Mouse (Mus musculus) limb, embryonic 12.5 days (tissue): Measurements from ENCODE around the gene Pfkfb4. TPM values are rescaled to one million over a fixed set of nuclear protein-coding genes. Genes with fewer than 3 reads are reported as not detected.

Experiments used
- ATAC-seq: fragments of 200-750 bp; cut with Nextera tagmentation; 2 replicates; pipeline ENCODE4 v1.8.0; 2017; ENCODE audit warnings: low read depth, moderate TSS enrichment; ENCODE audit not compliant: insufficient number of reproducible peaks, insufficient read depth, low FRiP score, low TSS enrichment
- H3K27ac ChIP-seq: fragments of 300-500 bp; sonication (generic); 2 replicates; pipeline ENCODE4 v1.5.1; 2016; ENCODE audit warnings: mild to moderate bottlenecking, moderate library complexity
- H3K27me3 ChIP-seq: fragments of 300-500 bp; sonication (generic); 2 replicates; pipeline ENCODE4 v1.6.1; 2016; ENCODE audit warnings: mild to moderate bottlenecking, moderate library complexity
- H3K36me3 ChIP-seq: fragments of 300-500 bp; sonication (generic); 2 replicates; pipeline ENCODE4 v1.6.1; 2016; ENCODE audit warnings: mild to moderate bottlenecking, moderate library complexity
- H3K4me1 ChIP-seq: fragments of 300-500 bp; sonication (generic); replicated peaks from 2 replicates; pipeline ENCODE4 v1.6.1; 2016
- H3K4me2 ChIP-seq: fragments of 300-500 bp; sonication (generic); 2 replicates; pipeline ENCODE4 v1.6.1; 2016; ENCODE audit warnings: mild to moderate bottlenecking, moderate library complexity
- H3K4me3 ChIP-seq: fragments of 300-500 bp; sonication (generic); replicated peaks from 2 replicates; pipeline ENCODE4 v1.5.1; 2016; ENCODE audit warnings: mild to moderate bottlenecking
- H3K9ac ChIP-seq: fragments of 300-500 bp; sonication (generic); replicated peaks from 2 replicates; pipeline ENCODE4 v1.6.1; 2016; ENCODE audit warnings: mild to moderate bottlenecking, moderate library complexity
- H3K9me3 ChIP-seq: fragments of 300-500 bp; sonication (generic); 2 replicates; pipeline ENCODE4 v1.6.1; 2016; ENCODE audit warnings: mild to moderate bottlenecking, moderate library complexity
- WGBS: fragments of 180-500 bp; shearing (Covaris S2); methylation state at CpG from one replicate; pipeline ENCODE4 v1.1.7; 2016; 5-methylcytosine and 5-hydroxymethylcytosine counted together
- polyA plus RNA-seq: library from polyadenylated mRNA; unstranded; fragments of >200 nt; fragmentation: Nextera tagmentation; extraction: Ambion mirVana; gene quantifications from 2 replicates; pipeline ENCODE4 v1.2.1, GENCODE M21; 2016

Pfkfb4 gene
- polyA plus RNA-seq, 1 experiment from 2014 or later: 13.4 TPM

DNA sequence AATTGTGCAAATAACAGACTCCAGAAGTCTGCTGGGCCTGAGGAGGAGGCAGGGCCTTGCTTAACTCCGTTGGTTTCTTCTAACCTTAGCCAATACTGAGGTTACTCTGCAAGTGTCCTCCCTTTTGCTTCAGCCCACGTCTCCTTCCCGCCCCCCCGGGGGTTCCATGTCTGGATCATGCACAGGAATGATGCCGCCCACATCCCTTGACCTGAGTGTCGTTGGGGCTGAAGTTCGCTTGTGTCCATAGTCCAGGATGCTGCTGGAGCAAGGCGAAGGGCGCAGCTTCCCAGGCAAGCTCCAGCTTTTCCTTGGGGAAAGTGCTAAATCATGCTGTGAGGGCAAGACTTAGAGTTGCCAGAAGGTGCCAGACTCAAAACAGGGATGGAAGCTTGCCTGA lies 4.8 kb downstream of the Pfkfb4 start:
- 79% methylated on average over 9 of the region's 9 CpGs for WGBS
- H3K4me1 ChIP-seq: peaks cover 21% of the 10 kb centered on the region
- no peak for ATAC-seq
- no peak overlapping the region for H3K27ac ChIP-seq
- H3K9ac ChIP-seq: no peak overlapping the region; the same call in 1 of the 2 replicates
- no peaks in the 10 kb centered on the region for H3K36me3 ChIP-seq
- no peak overlapping the region for H3K4me3 ChIP-seq
- no peaks in the 10 kb centered on the region for H3K27me3 ChIP-seq
- H3K9me3 ChIP-seq: no peaks in the 10 kb centered on the region
- H3K4me2 ChIP-seq: no peak overlapping the region

GRCm38 (mm10) chr9:108998287-108999166 lies 6.9 kb downstream of the Pfkfb4 start:
- no peak for ATAC-seq
- Histone ChIP-seq H3K4me3 (no peak overlapping the region), H3K4me2 (no peak overlapping the region), H3K4me1 (peaks cover 15% of the 10 kb centered on the region; the same call in 1 of the 2 replicates), H3K36me3 (peaks cover 6% of the 10 kb centered on the region; the same call in 1 of the 2 replicates), H3K27me3 (no peaks in the 10 kb centered on the region), H3K9ac (peak overlapping the region; percentile 13; the same call in 1 of the 2 replicates), H3K9me3 (no peaks in the 10 kb centered on the region), H3K27ac (no peak overlapping the region)
- WGBS: 85% methylated on average over 19 of the region's 19 CpGs

DNA sequence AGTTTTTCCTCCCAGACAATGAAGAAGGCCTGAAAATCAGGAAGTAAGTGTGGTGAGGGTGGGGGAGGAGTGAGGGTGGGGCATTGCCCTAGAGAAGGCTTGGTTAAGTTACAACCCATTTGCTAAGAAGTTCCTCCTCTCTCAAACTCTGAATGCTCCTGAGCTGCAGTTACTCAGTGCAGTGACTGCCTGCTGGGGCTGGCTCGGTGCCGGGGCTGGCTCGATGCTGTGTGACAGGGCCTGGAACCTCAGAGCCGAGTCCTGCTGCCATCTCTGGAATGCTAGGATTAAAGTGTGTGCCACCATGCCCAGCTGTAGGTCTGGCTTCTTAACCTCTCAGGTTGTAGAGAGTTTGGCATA lies 7.6 kb downstream of the Pfkfb4 start:
- Histone ChIP-seq H3K4me1 (peaks cover 15% of the 10 kb centered on the region; the same call in 1 of the 2 replicates), H3K9me3 (no peaks in the 10 kb centered on the region), H3K9ac (no peak overlapping the region), H3K27ac (no peak overlapping the region), H3K4me2 (no peak overlapping the region), H3K36me3 (peaks cover 6% of the 10 kb centered on the region; the same call in 1 of the 2 replicates), H3K27me3 (no peaks in the 10 kb centered on the region), H3K4me3 (no peak overlapping the region)
- 88% methylated on average over 4 of the region's 4 CpGs for WGBS
- no peak for ATAC-seq

DNA sequence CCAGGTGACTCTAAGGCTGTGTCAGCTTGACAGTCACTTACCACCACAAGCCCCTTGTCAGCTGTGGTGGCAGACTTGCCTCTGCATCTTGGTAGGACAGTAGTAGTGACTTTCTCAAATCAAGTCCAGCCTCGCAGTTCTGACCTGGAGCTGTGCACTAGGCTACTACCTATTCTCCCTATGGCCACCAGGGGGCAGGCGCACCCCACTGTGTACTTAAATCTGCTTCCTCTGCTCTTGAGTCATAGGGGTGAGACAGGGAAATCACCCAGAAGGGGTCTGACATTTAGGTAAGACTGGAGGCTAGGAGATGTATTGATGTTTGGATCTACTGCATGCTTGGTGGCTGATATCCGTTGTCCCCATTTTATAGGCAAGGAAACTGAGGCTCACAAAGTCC lies 9.1 kb downstream of the Pfkfb4 start:
- H3K9me3 ChIP-seq: no peaks in the 10 kb centered on the region
- peaks cover 5% of the 10 kb centered on the region; the same call in 1 of the 2 replicates for H3K4me1 ChIP-seq
- WGBS: 8% methylated on average over 3 of the region's 3 CpGs
- H3K9ac ChIP-seq: no peak overlapping the region
- no peak overlapping the region for H3K4me3 ChIP-seq
- no peaks in the 10 kb centered on the region for H3K27me3 ChIP-seq
- H3K27ac ChIP-seq: no peak overlapping the region
- ATAC-seq: 0 out of 2 replicates have a peak, but pooled peaks have one; percentile 7
- no peak overlapping the region for H3K4me2 ChIP-seq
- H3K36me3 ChIP-seq: peaks cover 6% of the 10 kb centered on the region; the same call in 1 of the 2 replicates

DNA sequence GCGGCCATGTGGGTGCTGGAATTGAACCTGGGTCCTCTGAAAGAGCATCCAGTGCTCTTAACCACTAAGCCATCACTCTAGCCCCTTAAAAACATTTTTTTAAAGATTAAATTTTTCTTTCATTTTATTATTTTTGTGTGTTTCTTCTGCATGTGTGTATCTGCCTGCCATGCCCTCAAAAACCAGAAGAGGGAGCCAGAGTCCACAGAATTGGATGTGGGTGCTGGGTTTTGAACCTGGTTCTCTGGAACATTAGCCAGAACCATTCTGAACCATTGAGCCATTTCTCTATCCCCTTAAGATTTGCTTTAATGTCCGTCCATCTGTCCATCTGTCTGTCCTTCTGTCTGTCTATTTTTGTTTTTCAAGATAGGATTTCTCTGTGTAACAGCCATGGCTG lies 11.6 kb downstream of the Pfkfb4 start:
- H3K4me1 ChIP-seq: no peaks in the 10 kb centered on the region

DNA sequence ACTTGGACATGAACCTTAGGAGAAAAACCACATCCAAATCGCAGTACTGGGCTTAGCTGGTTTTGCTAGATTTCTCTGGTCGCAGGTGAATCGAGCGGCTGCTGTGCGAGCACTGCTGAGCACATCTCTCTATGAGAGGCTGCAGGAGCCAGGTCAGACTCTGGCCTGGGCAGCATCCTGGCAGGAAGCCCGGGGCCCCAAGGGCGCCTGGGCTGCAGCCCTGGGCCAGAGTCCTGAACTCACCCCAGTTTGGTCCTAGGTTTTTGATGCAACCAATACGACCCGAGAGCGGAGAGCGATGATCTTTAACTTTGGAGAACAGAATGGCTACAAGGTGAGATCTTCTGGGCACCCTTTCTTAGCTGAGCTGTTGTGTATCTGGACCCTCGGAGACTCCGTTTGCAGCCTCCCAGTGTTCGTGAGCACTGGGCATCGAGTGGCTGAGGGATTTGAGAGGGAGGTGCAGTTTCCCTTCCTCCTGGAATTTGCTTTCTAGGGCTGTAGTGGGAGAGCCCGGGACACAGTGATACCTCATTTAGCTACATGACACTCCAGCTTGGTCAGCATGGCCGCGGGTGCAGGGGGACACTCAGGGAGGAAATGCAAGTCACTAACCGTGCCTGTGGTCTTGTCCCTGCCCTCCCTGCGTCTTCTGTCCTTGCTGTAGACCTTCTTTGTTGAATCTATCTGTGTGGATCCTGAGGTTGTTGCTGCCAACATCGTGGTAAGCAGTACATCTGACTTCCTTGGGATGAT lies 15.6 kb downstream of the Pfkfb4 start:
- Histone ChIP-seq H3K4me1 (peaks cover 13% of the 10 kb centered on the region), H3K27ac (no peak overlapping the region), H3K9ac (no peak overlapping the region), H3K9me3 (no peaks in the 10 kb centered on the region), H3K27me3 (no peaks in the 10 kb centered on the region), H3K4me3 (no peak overlapping the region), H3K36me3 (peaks cover 31% of the 10 kb centered on the region; the same call in 1 of the 2 replicates), H3K4me2 (no peak overlapping the region)
- 86% methylated on average over 21 of the region's 21 CpGs for WGBS
- no peak for ATAC-seq

More for the DNA sequence above, 11.6 kb downstream of the Pfkfb4 start:
- peaks cover 9% of the 10 kb centered on the region; the same call in 1 of the 2 replicates for H3K36me3 ChIP-seq
- no peak overlapping the region for H3K27ac ChIP-seq
- 54% methylated on average over 2 of the region's 2 CpGs for WGBS
- no peak for ATAC-seq
- no peaks in the 10 kb centered on the region for H3K27me3 ChIP-seq
- H3K9me3 ChIP-seq: no peaks in the 10 kb centered on the region
- H3K9ac ChIP-seq: no peak overlapping the region
- H3K4me3 ChIP-seq: no peak overlapping the region
- H3K4me2 ChIP-seq: no peak overlapping the region

DNA sequence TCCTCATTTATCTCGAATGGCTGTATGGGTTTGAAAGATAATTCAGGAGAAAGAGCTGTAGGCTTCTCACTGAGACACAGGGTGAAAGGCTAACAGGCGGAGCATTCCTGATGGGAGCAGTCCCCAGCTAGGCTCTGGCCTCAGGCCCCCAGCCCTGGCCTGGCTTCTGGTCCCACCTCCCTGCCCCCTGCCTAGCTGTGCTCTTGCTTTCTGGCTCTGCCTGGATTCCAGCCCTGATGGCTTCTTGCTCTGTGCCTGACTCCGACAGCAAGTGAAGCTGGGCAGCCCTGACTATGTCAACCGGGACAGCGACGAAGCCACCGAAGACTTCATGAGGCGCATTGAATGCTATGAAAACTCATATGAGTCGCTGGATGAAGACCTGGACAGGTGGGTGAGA lies 16.5 kb downstream of the Pfkfb4 start:
- Histone ChIP-seq H3K36me3 (peaks cover 27% of the 10 kb centered on the region; the same call in 1 of the 2 replicates), H3K4me3 (no peak overlapping the region), H3K9me3 (no peaks in the 10 kb centered on the region), H3K27me3 (no peaks in the 10 kb centered on the region), H3K27ac (no peak overlapping the region), H3K9ac (no peak overlapping the region), H3K4me2 (no peak overlapping the region), H3K4me1 (peaks cover 13% of the 10 kb centered on the region)
- 90% methylated on average over 9 of the region's 9 CpGs for WGBS
- no peak for ATAC-seq

DNA sequence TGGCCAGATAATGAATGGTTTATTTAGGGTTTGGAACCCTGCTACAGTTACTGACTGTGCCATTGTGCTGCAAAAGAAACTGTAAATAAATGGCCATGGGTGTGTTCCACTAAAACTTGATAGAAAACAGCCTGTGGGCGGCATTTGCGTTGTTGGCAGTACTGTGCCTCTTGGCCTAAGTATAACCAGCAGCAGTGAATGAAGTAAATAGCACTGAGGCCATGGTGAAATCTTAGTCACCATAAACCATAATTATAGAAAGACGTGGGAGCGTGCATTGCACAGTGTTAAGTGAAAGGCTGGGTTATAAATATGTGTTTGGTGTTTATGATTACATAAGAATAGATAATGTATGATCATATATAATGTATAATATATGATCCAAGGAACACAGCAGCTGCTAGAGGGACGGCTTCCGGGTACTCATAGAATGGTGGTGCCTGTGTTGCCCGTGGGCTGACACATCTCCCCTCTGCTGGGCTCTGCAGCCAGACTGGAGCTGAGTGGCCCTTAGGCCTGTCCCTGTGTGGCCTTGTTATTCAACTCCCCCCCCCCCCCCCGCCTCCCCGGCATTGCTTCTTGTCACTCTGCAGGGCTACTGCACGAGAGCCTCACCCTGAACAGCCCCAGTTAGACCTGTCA lies 17.5 kb downstream of the Pfkfb4 start:
- Histone ChIP-seq H3K27me3 (no peaks in the 10 kb centered on the region), H3K9me3 (no peaks in the 10 kb centered on the region), H3K4me1 (peaks cover 13% of the 10 kb centered on the region), H3K27ac (no peak overlapping the region), H3K4me2 (no peak overlapping the region), H3K4me3 (no peak overlapping the region), H3K9ac (no peak overlapping the region), H3K36me3 (peaks cover 27% of the 10 kb centered on the region; the same call in 1 of the 2 replicates)
- ATAC-seq: 0 out of 2 replicates have a peak, but pooled peaks have one; percentile 16
- WGBS: 65% methylated on average over 10 of the region's 10 CpGs

- no peaks in the 10 kb centered on the region for H3K27me3 ChIP-seq
- no peak overlapping the region for H3K4me2 ChIP-seq
- H3K9ac ChIP-seq: peak overlapping the region; percentile 44
- peaks cover 13% of the 10 kb centered on the region for H3K4me1 ChIP-seq
- peaks cover 27% of the 10 kb centered on the region; the same call in 1 of the 2 replicates for H3K36me3 ChIP-seq
- H3K27ac ChIP-seq: no peak overlapping the region
- no peak overlapping the region for H3K4me3 ChIP-seq
- peak; percentile 50 for ATAC-seq
- WGBS: 33% methylated on average over 17 of the region's 17 CpGs
- H3K9me3 ChIP-seq: no peaks in the 10 kb centered on the region
Measured at GRCm38 (mm10) chr9:109009636-109010315, 18.2 kb downstream of the Pfkfb4 start.

DNA sequence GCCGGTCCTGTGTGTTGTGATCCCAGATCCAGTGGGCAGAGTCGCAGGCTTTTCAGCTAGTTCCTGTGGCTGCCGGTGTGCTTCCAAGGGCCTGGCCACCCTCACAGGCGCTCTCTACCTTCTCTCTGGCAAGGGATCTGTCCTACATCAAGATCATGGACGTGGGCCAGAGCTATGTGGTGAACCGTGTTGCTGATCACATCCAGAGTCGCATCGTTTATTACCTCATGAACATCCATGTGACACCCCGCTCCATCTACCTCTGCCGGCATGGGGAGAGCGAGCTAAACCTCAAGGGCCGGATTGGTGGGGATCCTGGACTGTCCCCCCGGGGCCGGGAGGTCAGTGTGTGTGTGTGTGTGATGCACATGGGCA lies 18.7 kb downstream of the Pfkfb4 start:
- no peak for ATAC-seq
- no peaks in the 10 kb centered on the region for H3K27me3 ChIP-seq
- WGBS: 76% methylated on average over 14 of the region's 14 CpGs
- H3K4me3 ChIP-seq: no peak overlapping the region
- H3K9ac ChIP-seq: peak overlapping the region; percentile 44; the same call in 1 of the 2 replicates
- H3K36me3 ChIP-seq: peaks cover 27% of the 10 kb centered on the region; the same call in 1 of the 2 replicates
- no peak overlapping the region for H3K27ac ChIP-seq
- no peaks in the 10 kb centered on the region for H3K9me3 ChIP-seq
- peaks cover 13% of the 10 kb centered on the region for H3K4me1 ChIP-seq
- no peak overlapping the region for H3K4me2 ChIP-seq
